Mouse (Mus musculus): ENCODE measurements around the gene Rps29.
"Not testable (repeated sequence)": the region's sequence is repeated elsewhere in the genome, so short reads cannot be mapped to it uniquely, and the experiment has no call there.

The Rps29 gene

GRCm38 (mm10) chr12:69179371-69179770, 20.4 kb upstream of the Rps29 start:
- DNase-seq (ENCODE audit: low read depth), result no peak

GRCm38 (mm10) chr12:69177526-69177925, 18.5 kb upstream of the Rps29 start:
- DNase-seq (ENCODE audit: low read depth), result no peak

- DNase-seq (ENCODE audit: low read depth), result no peak
These were observed 17.0 kb upstream of the Rps29 start for GRCm38 (mm10) chr12:69175975-69176374.

GRCm38 (mm10) chr12:69171307-69171706, 12.3 kb upstream of the Rps29 start:
- DNase-seq (ENCODE audit: low read depth), result no peak

- peak; percentile 93 for DNase-seq (ENCODE audit: low read depth)
These were observed 9.6 kb upstream of the Rps29 start, which contains the start of gene Lrr1 for GRCm38 (mm10) chr12:69168461-69169106. Lrr1 (plus strand) TSS chr12:69168814.

GRCm38 (mm10) chr12:69167656-69168460, 8.9 kb upstream of the Rps29 start:
- no peak for DNase-seq (ENCODE audit: low read depth)

GRCm38 (mm10) chr12:69166861-69167581, 8.0 kb upstream of the Rps29 start:
- DNase-seq (ENCODE audit: low read depth), result not testable (repeated sequence)

GRCm38 (mm10) chr12:69164904-69165303, 5.9 kb upstream of the Rps29 start:
- peak; percentile 64 for DNase-seq (ENCODE audit: low read depth)

- not testable (repeated sequence) for DNase-seq (ENCODE audit: low read depth)
These were observed 4.6 kb upstream of the Rps29 start for GRCm38 (mm10) chr12:69163586-69163985.

GRCm38 (mm10) chr12:69160677-69161076, 1.7 kb upstream of the Rps29 start:
- DNase-seq (ENCODE audit: low read depth), result not testable (repeated sequence)

GRCm38 (mm10) chr12:69159578-69159940, 573 bp upstream of the Rps29 start:
- DNase-seq (ENCODE audit: low read depth), result peak; percentile 98

- DNase-seq (ENCODE audit: low read depth), result no peak
These were observed 621 bp downstream of the Rps29 start for GRCm38 (mm10) chr12:69158366-69158764.

- no peak for DNase-seq (ENCODE audit: low read depth)
These were observed 1.9 kb downstream of the Rps29 start for GRCm38 (mm10) chr12:69157107-69157506.

- no peak for DNase-seq (ENCODE audit: low read depth)
These were observed 2.5 kb downstream of the Rps29 start for GRCm38 (mm10) chr12:69156436-69156835.

- no peak for DNase-seq (ENCODE audit: low read depth)
These were observed 3.1 kb downstream of the Rps29 start for GRCm38 (mm10) chr12:69155923-69156322.

- no peak for DNase-seq (ENCODE audit: low read depth)
These were observed 8.9 kb downstream of the Rps29 start for GRCm38 (mm10) chr12:69150049-69150448.

- DNase-seq (ENCODE audit: low read depth), result no peak
These were observed 11.7 kb downstream of the Rps29 start for GRCm38 (mm10) chr12:69147166-69147735.

GRCm38 (mm10) chr12:69143460-69143859, 15.5 kb downstream of the Rps29 start:
- no peak for DNase-seq (ENCODE audit: low read depth)

- no peak for DNase-seq (ENCODE audit: low read depth)
These were observed 19.1 kb downstream of the Rps29 start for GRCm38 (mm10) chr12:69139841-69140240.

- DNase-seq (ENCODE audit: low read depth), result no peak
These were observed 19.8 kb downstream of the Rps29 start for GRCm38 (mm10) chr12:69139201-69139600.

- peak; percentile 57 for DNase-seq (ENCODE audit: low read depth)
These were observed 27.0 kb downstream of the Rps29 start for GRCm38 (mm10) chr12:69131981-69132380.

GRCm38 (mm10) chr12:69131267-69131666, 27.7 kb downstream of the Rps29 start:
- peak; percentile 16 for DNase-seq (ENCODE audit: low read depth)

All from induced T-regulatory cell, adult 2 months (primary cell).